9 mouse cellular contexts compared by ENCODE assay signal in genomic region chr17:72976258-72977231, GRCm38 (mm10). TPM values are rescaled to one million over a fixed set of nuclear protein-coding genes. Genes with fewer than 3 reads are reported as not detected.
A peak's percentile ranks its signal among the peaks of the same experiment; 100 is the strongest.
DNase-seq lines count a peak whose midpoint lies in the region; ATAC-seq and TF ChIP-seq lines count a peak whose summit lies in the region.
"Had no signal": no experiment of that assay in that cellular context is flagged by ENCODE, and none has a peak within 500 bp of the region (broad histone marks: within the 10 kb centered on the region; RNA-seq: fewer than 3 reads in every experiment).

No protein-coding gene starts in this region.

- peak; percentile 27; the same call in 1 of the 2 replicates for TF ChIP-seq EP300 in lung, postnatal 0 days (IDR thresholded peaks at IDR 0.05)

- intact Hi-C loops in heart, postnatal 14 days (cut with DNase I) = loop anchor here (1.0 kb wide), 1 partner anchor 46 kb away; no protein-coding TSS in a partner anchor

- no peak overlapping the region for H3K27ac ChIP-seq in lung, postnatal 0 days (ENCODE audit: low read length)

- TF ChIP-seq CTCF in lung, postnatal 0 days (IDR thresholded peaks at IDR 0.05) = no peak

- H3K27me3 ChIP-seq in lung, postnatal 0 days (replicated peaks; ENCODE audit: insufficient read depth, low read length) = no peaks in the 10 kb centered on the region

- H3K4me2 ChIP-seq in lung, postnatal 0 days (replicated peaks; ENCODE audit: low read depth, low read length) = no peak overlapping the region

- H3K4me1 ChIP-seq in lung, postnatal 0 days (ENCODE audit: insufficient read depth, low read depth, low read length) = peaks cover 2% of the 10 kb centered on the region; the same call in 1 of the 2 replicates

- no peak overlapping the region for H3K9ac ChIP-seq in lung, postnatal 0 days (replicated peaks; ENCODE audit: low read depth)

- 44% methylated on average over 11 of the region's 11 CpGs for WGBS in lung, postnatal 0 days

- DNase-seq in c-Kit-positive CD71-positive TER-119-negative erythroid progenitor cells, embryonic 14.5 days (ENCODE audit: low read depth) = peak; percentile 8
- DNase-seq in gastrocnemius, adult 8-10 months (ENCODE audit: low spot score in 2 of 2) = peak; percentile 8 to 23
- peak; percentile 67 to 81 for DNase-seq in heart, postnatal 14 days
- DNase-seq in lung, postnatal 0 days (ENCODE audit: low spot score) = peak; percentile 66
- DNase-seq in frontal cortex, adult 2 months (ENCODE audit: extremely low spot score in 1 of 2, low spot score in 1 of 2) = no peak
- DNase-seq in cerebellum, adult 8-10 months = no peak
- no peak for DNase-seq in frontal cortex, postnatal 36 days (ENCODE audit: low spot score in 2 of 2)
- no peak for DNase-seq in spleen, postnatal 36 days (ENCODE audit: low spot score in 2 of 2)
- DNase-seq: thymus, postnatal 14 days had no signal

- no peak overlapping the region for H3K4me3 ChIP-seq in lung, postnatal 0 days (ENCODE audit: low read depth, low read length)

- no peaks in the 10 kb centered on the region for H3K9me3 ChIP-seq in lung, postnatal 0 days (ENCODE audit: low read length)

- H3K36me3 ChIP-seq in lung, postnatal 0 days (ENCODE audit: insufficient read depth, low read length) = no peaks in the 10 kb centered on the region

- peak; percentile 79 for ATAC-seq in lung, postnatal 0 days

RNA-seq across cellular contexts. Expression of gene Lbh, which starts 58.4 kb away (rescaled TPM):
- total RNA-seq in gastrocnemius, adult 8-10 months (2022) = 1 to 10 TPM; 5.3 to 6.1 (median 5.8) TPM
- total RNA-seq in heart, postnatal 14 days (2021) = 100 to 1,000 TPM; 318 to 323 TPM
- polyA plus RNA-seq in lung, postnatal 0 days (2015; fragmentation: Nextera tagmentation; extraction: Ambion mirVana) = 16.2 and 19.2 TPM in 2 replicates
- 52.0 and 53.0 TPM in 2 replicates for polyA plus RNA-seq in frontal cortex, adult 2 months (2012; rRNA removed)

Comparison
In these comparisons a context has a peak if more than half of its experiments do, and no peak if none do; other contexts are left out.
1. DNase-seq: peak in c-Kit-positive CD71-positive TER-119-negative erythroid progenitor cells, embryonic 14.5 days (single experiment), gastrocnemius, adult 8-10 months (2 of 2), heart, postnatal 14 days (2 of 2) and lung, postnatal 0 days (single experiment); none in frontal cortex, adult 2 months (0 of 2), cerebellum, adult 8-10 months (single experiment), frontal cortex, postnatal 36 days (0 of 2) and spleen, postnatal 36 days (0 of 2).
2. RNA of gene Lbh, which starts 58.4 kb away (total RNA-seq): 318 to 323 TPM in heart, postnatal 14 days; 5.3 to 6.1 TPM in gastrocnemius, adult 8-10 months; every median in the first group is over 10 times any median in the second.